Mouse (Mus musculus): ENCODE data around the gene Gm20449. TPM values are rescaled to one million over a fixed set of nuclear protein-coding genes. Genes with fewer than 3 reads are reported as not detected.
"Not testable (repeated sequence)": the region's sequence is repeated elsewhere in the genome, so short reads cannot be mapped to it uniquely, and the experiment has no call there.

Gene Gm20449
- polyA plus RNA-seq, 1 experiment: 0.12 TPM

DNA sequence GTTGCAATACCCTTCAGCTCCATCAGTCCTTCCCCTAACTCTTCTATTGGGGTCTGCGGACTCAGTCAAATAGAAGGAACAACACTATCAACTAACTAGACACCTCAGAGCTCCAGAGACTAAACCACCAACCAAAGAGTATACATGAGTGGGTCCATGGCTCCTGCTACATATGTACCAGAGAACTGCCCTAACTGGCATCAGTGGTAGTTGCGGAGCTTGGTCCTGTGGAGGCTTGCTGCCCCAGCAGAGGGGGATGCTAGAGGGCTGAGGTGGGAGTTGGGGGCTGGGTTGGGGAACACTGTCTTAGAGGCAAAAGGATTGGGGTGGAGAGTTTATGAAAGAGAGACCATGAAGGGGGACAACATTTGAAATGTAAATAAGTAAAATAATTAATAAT is 1.3 kb downstream of the Gm20449 start:
- TF ChIP-seq POLR2A (IDR thresholded peaks at IDR 0.05; ENCODE audit: control insufficient read depth, low read depth, low read length) (no peak), CTCF (IDR thresholded peaks at IDR 0.05; ENCODE audit: control insufficient read depth, insufficient read depth, insufficient replicate concordance, low read depth, low read length) (no peak)
- no peaks in the 10 kb centered on the region for H3K36me3 ChIP-seq (ENCODE audit: control insufficient read depth, insufficient read depth, low read length)
- no peaks in the 10 kb centered on the region for H3K27me3 ChIP-seq (ENCODE audit: control insufficient read depth, insufficient read depth, low read length)
- H3K27ac ChIP-seq (ENCODE audit: control insufficient read depth, insufficient read depth, low read depth, low read length): no peak overlapping the region
- peaks cover 4% of the 10 kb centered on the region for H3K4me1 ChIP-seq (ENCODE audit: control insufficient read depth, insufficient read depth, low read length)
- no peak overlapping the region for H3K4me3 ChIP-seq (ENCODE audit: control insufficient read depth, low read depth, low read length)

DNA sequence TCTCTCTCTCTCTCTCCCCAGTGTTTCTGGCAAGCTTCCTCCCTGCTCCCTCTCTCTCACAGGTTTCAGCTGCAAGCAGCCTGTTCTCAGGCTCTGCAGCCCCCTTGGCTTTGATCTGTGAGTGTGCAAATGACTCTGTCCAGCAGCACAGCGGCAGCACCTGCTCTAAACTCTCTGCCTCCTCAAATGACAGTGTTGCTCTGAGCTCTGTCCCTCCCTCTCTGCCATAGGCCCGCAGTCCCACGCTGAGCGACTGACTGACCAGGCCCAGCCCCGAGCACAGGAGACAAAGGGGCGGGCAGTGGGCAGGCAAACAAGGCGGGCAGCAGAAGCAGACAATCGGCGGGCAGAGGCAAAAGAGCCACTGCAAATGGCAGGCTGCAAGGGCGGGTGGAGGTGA is 47.4 kb downstream of the Gm20449 start:
- H3K27ac ChIP-seq (ENCODE audit: control insufficient read depth, insufficient read depth, low read depth, low read length): no peak overlapping the region
- TF ChIP-seq POLR2A (IDR thresholded peaks at IDR 0.05; ENCODE audit: control insufficient read depth, low read depth, low read length) (no peak), CTCF (IDR thresholded peaks at IDR 0.05; ENCODE audit: control insufficient read depth, insufficient read depth, insufficient replicate concordance, low read depth, low read length) (no peak)
- H3K27me3 ChIP-seq (ENCODE audit: control insufficient read depth, insufficient read depth, low read length): no peaks in the 10 kb centered on the region
- H3K36me3 ChIP-seq (ENCODE audit: control insufficient read depth, insufficient read depth, low read length): no peaks in the 10 kb centered on the region
- no peak overlapping the region for H3K4me3 ChIP-seq (ENCODE audit: control insufficient read depth, low read depth, low read length)
- H3K4me1 ChIP-seq (ENCODE audit: control insufficient read depth, insufficient read depth, low read length): peaks cover 2% of the 10 kb centered on the region; the same call in 1 of the 2 replicates

DNA sequence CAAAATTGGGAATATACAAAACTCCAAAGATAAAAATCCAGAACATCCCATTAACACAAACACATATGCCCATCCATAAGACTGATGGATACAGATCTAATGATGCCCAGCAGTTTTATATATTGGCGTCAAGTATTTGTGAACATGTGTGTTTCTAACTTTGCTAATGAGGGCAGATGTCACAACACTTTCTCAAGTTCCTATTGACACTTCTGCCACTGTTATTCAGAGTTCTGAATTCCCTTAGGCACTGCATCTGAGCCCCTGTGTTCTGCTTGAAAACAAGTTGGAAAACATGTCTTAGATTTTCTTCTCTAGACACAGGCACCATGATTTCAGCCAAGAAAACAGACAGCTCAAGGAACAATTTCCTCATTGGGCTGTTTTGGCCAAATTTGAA is 50.6 kb downstream of the Gm20449 start, which contains the start of gene Vmn2r57:
Vmn2r57 (minus strand) TSS at position 101 of the 400 bp plus-strand sequence.
- not testable (repeated sequence) for H3K4me1 ChIP-seq (ENCODE audit: control insufficient read depth, insufficient read depth, low read length); H3K36me3 ChIP-seq (ENCODE audit: control insufficient read depth, insufficient read depth, low read length); H3K27ac ChIP-seq (ENCODE audit: control insufficient read depth, insufficient read depth, low read depth, low read length); H3K4me3 ChIP-seq (ENCODE audit: control insufficient read depth, low read depth, low read length); H3K27me3 ChIP-seq (ENCODE audit: control insufficient read depth, insufficient read depth, low read length)

DNA sequence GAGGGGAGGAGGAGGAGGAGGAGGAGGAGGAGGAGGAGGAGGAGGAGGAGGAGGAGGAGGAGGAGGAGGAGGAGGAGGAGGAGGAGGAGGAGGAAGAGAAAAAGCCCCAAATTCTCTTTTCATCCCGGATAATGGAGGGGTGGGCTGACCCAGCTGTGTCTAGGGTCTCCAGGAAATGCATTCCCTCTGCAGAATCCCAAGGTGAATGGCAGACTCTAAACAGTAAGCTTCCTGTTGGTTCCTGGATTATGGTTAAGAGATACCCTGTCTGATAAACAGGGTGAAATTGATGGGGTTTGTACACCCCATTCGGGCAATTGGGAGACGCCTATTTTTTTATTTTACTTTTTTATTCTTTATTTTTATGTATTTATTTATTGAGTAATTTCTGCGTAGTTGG is 105.1 kb downstream of the Gm20449 start:
- H3K4me3 ChIP-seq (ENCODE audit: control insufficient read depth, low read depth, low read length): no peak overlapping the region; the same call in 1 of the 2 replicates
- H3K36me3 ChIP-seq (ENCODE audit: control insufficient read depth, insufficient read depth, low read length): no peaks in the 10 kb centered on the region
- TF ChIP-seq CTCF (IDR thresholded peaks at IDR 0.05; ENCODE audit: control insufficient read depth, insufficient read depth, insufficient replicate concordance, low read depth, low read length) (no peak), POLR2A (IDR thresholded peaks at IDR 0.05; ENCODE audit: control insufficient read depth, low read depth, low read length) (no peak)
- peaks cover 2% of the 10 kb centered on the region for H3K4me1 ChIP-seq (ENCODE audit: control insufficient read depth, insufficient read depth, low read length)
- H3K27ac ChIP-seq (ENCODE audit: control insufficient read depth, insufficient read depth, low read depth, low read length): no peak overlapping the region
- no peaks in the 10 kb centered on the region for H3K27me3 ChIP-seq (ENCODE audit: control insufficient read depth, insufficient read depth, low read length)

DNA sequence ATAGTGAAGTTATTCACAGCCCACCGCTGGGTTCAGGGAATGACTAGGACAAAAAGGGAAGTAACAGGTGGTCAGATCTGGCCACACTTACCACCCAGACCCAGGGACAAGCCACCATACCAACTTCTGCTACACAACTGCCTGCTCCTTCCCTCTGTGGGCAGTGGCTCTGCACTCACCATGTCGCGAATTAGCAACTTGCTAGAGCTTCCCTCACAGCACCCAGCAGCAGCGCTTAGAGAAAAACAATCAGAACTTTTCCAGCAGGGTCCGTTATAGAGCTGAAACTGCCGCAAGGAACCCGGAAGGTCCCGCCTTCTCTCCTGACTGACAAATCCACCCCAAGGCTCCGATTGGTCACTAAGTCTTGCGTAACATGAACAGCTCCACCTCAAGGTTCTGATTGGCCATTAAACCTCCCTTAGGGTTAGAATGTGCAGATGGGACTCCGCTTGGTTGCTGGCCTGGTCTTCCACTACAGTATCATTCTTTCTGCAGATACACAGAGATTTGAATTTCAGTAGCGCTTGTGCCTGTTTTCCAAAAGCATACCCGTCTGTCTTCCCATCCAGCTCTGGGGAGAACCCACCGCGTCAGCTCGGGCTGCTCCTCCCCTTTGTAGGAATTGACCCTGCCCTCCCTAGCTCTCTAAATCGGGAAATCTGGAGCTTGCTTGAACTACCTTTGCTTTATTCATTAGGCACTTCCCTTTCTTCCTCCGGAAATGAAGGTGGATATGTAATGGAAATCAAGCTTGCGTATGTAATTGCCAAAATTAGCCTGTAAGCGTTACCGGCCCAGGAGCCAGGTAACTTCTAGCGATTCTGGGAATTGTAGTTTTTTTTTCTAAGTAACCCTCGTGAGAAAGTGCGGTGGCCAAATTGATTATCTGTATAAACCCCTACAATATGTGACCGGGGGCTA is 105.9 kb downstream of the Gm20449 start, which contains the start of gene AI987944:
AI987944 (minus strand) TSS at position 332 of the 924 bp plus-strand sequence.
- no peaks in the 10 kb centered on the region for H3K27me3 ChIP-seq (ENCODE audit: control insufficient read depth, insufficient read depth, low read length)
- peak within 1 kb of the TSS; percentile 99 for H3K27ac ChIP-seq (ENCODE audit: control insufficient read depth, insufficient read depth, low read depth, low read length)
- peaks cover 2% of the 10 kb centered on the region for H3K4me1 ChIP-seq (ENCODE audit: control insufficient read depth, insufficient read depth, low read length)
- TF ChIP-seq POLR2A (IDR thresholded peaks at IDR 0.05; ENCODE audit: control insufficient read depth, low read depth, low read length): peak; percentile 43; the same call in 1 of the 2 replicates
- TF ChIP-seq CTCF (IDR thresholded peaks at IDR 0.05; ENCODE audit: control insufficient read depth, insufficient read depth, insufficient replicate concordance, low read depth, low read length): no peak
- H3K36me3 ChIP-seq (ENCODE audit: control insufficient read depth, insufficient read depth, low read length): no peaks in the 10 kb centered on the region
- peak within 1 kb of the TSS; percentile 98 for H3K4me3 ChIP-seq (ENCODE audit: control insufficient read depth, low read depth, low read length)

Other genes with a start within 250 kb of the Gm20449 start
- 16.5 and 19.3 TPM in 2 replicates for gene AI987944, start 106.0 kb downstream of the Gm20449 start, polyA plus RNA-seq (2012; rRNA removed)
- 0.04 and 0.10 TPM in 2 replicates for gene Vmn2r57, start 50.7 kb downstream of the Gm20449 start, polyA plus RNA-seq (2012; rRNA removed)
- 1.0 and 1.2 TPM in 2 replicates for gene AW146154, start 473 bp upstream of the Gm20449 start, polyA plus RNA-seq (2012; rRNA removed)
- 0.72 and 1.1 TPM in 2 replicates for gene Gm6871, start 74.2 kb upstream of the Gm20449 start, polyA plus RNA-seq (2012; rRNA removed)
- 6.9 and 8.0 TPM in 2 replicates for gene 2610021A01Rik, start 99.8 kb upstream of the Gm20449 start, polyA plus RNA-seq (2012; rRNA removed)
- gene Zfp788, start 133.8 kb upstream of the Gm20449 start, polyA plus RNA-seq (2012; rRNA removed): 1.9 and 2.1 TPM in 2 replicates

Data from testis, adult 2 months (tissue).